Mouse (Mus musculus) thymus, adult 2 months (tissue): ENCODE results near the gene Ankrd13b.

Experiments used
- CTCF ChIP-seq: fragments of 200-500 bp; IDR thresholded peaks from 2 replicates; pipeline ENCODE4 v1.5.1; 2012; ENCODE audit warnings: mild to moderate bottlenecking, control low read depth, low read length, moderate library complexity, borderline replicate concordance; ENCODE audit not compliant: control insufficient read depth, poor library complexity, insufficient read depth; ENCODE audit errors: extremely low read depth
- POLR2A ChIP-seq: fragments of 200-500 bp; IDR thresholded peaks from 2 replicates; pipeline ENCODE4 v1.6.1; 2012; ENCODE audit warnings: mild to moderate bottlenecking, low read length, control low read depth, moderate library complexity; ENCODE audit not compliant: control insufficient read depth, poor library complexity, insufficient read depth; ENCODE audit errors: extremely low read depth

- TF ChIP-seq CTCF (no peak), POLR2A (no peak)
Observed at GRCm38 (mm10) chr11:77491502-77492291, 2.2 kb upstream of the Ankrd13b start.
